Mouse (Mus musculus) bone marrow, adult 2 months (tissue): ENCODE data around the gene Ndufc2.

Experiments
- CTCF ChIP-seq: fragments of 200-500 bp; IDR thresholded peaks from 2 replicates; pipeline ENCODE4 v1.5.1; 2011; ENCODE audit warnings: low read length, control low read depth; ENCODE audit not compliant: control insufficient read depth, insufficient read depth
- POLR2A ChIP-seq: fragments of 200-500 bp; IDR thresholded peaks from 2 replicates; pipeline ENCODE4 v1.6.1; 2011; ENCODE audit warnings: low read depth, mild to moderate bottlenecking, control low read depth, low read length, borderline replicate concordance; ENCODE audit not compliant: control insufficient read depth

- TF ChIP-seq POLR2A, result no peak
- no peak for TF ChIP-seq CTCF
These were observed 52.4 kb downstream of the Ndufc2 start for GRCm38 (mm10) chr7:97452196-97452595.
